Mouse (Mus musculus): ENCODE measurements at regions not wholly inside any gene's neighbourhood (a gene's known extent, or its start where the extent isn't known, plus 50 kb on each side); places are given as distances from the start of the nearest gene placed in this dataset.

DNA sequence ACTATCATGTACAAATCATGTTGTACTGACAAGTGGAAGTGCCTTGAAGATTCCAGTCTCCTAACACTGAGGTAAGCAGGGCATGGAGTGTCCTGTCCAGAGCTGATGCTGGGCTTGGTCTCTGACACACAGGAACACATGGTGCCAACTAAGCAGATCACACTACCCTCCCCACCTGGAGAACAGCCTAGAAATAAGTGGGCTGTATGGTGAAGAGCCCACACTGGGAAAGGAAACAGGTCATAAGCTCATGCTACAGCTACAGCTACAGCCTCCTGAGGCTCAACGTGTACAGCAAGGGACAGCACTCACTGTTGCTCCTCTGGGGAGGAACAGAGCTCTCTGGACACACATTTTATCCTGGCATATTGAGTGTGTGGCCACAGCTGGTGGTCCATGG lies 89.8 kb upstream of the Atp1a1 start:
- TF ChIP-seq CTCF (IDR thresholded peaks at IDR 0.05; ENCODE audit: borderline replicate concordance, extremely low read depth, insufficient read depth, insufficient read length): no peak
- TF ChIP-seq POLR2A (IDR thresholded peaks at IDR 0.05; ENCODE audit: borderline replicate concordance, extremely low read depth, insufficient read depth, insufficient read length, poor library complexity, severe bottlenecking): no peak

Measured in brain, embryonic 14.5 days (tissue).